Mouse (Mus musculus) left cerebral cortex, adult 11 months (tissue): ENCODE data around the gene Hectd1.

Source experiments
- DNase-seq: peaks from one replicate; pipeline ENCODE4 v3.0.0; 2022; ENCODE audit warnings: low spot score

Gene Hectd1

GRCm38 (mm10) chr12:51767454-51767853, 61.9 kb downstream of the Hectd1 start:
- DNase-seq = no peak

- no peak for DNase-seq
These were observed 70.0 kb downstream of the Hectd1 start for GRCm38 (mm10) chr12:51759374-51759773.

- DNase-seq = no peak
These were observed 72.8 kb downstream of the Hectd1 start for GRCm38 (mm10) chr12:51756599-51756961.

GRCm38 (mm10) chr12:51755938-51756598, 73.3 kb downstream of the Hectd1 start:
- no peak for DNase-seq

- no peak for DNase-seq
These were observed 82.0 kb downstream of the Hectd1 start for GRCm38 (mm10) chr12:51747348-51747747.

- DNase-seq = no peak
These were observed 84.4 kb downstream of the Hectd1 start for GRCm38 (mm10) chr12:51744957-51745356.

GRCm38 (mm10) chr12:51741690-51742089, 87.6 kb downstream of the Hectd1 start:
- no peak for DNase-seq

GRCm38 (mm10) chr12:51736807-51737206, 92.5 kb downstream of the Hectd1 start:
- no peak for DNase-seq

GRCm38 (mm10) chr12:51736381-51736780, 93.0 kb downstream of the Hectd1 start:
- DNase-seq = no peak

- no peak for DNase-seq
These were observed 93.5 kb downstream of the Hectd1 start for GRCm38 (mm10) chr12:51735840-51736271.

GRCm38 (mm10) chr12:51734605-51735211, 94.6 kb downstream of the Hectd1 start:
- no peak for DNase-seq

- DNase-seq = no peak
These were observed 99.5 kb downstream of the Hectd1 start for GRCm38 (mm10) chr12:51729827-51730226.

GRCm38 (mm10) chr12:51729058-51729457, 100.3 kb downstream of the Hectd1 start:
- DNase-seq = no peak

GRCm38 (mm10) chr12:51721836-51722235, 107.5 kb downstream of the Hectd1 start:
- DNase-seq = no peak

- no peak for DNase-seq
These were observed 110.7 kb downstream of the Hectd1 start for GRCm38 (mm10) chr12:51718617-51719016.

- DNase-seq = no peak
These were observed 116.7 kb downstream of the Hectd1 start for GRCm38 (mm10) chr12:51712685-51713084.

- DNase-seq = no peak
These were observed 119.2 kb downstream of the Hectd1 start for GRCm38 (mm10) chr12:51710154-51710553.

- DNase-seq = no peak
These were observed 119.6 kb downstream of the Hectd1 start for GRCm38 (mm10) chr12:51709741-51710140.

- DNase-seq = peak; percentile 64
These were observed 120.2 kb downstream of the Hectd1 start for GRCm38 (mm10) chr12:51708941-51709686.

GRCm38 (mm10) chr12:51706673-51707235, 122.6 kb downstream of the Hectd1 start:
- DNase-seq = no peak

GRCm38 (mm10) chr12:51705778-51706177, 123.6 kb downstream of the Hectd1 start:
- no peak for DNase-seq

GRCm38 (mm10) chr12:51704572-51704971, 124.8 kb downstream of the Hectd1 start:
- DNase-seq = no peak

- DNase-seq = no peak
These were observed 125.5 kb downstream of the Hectd1 start for GRCm38 (mm10) chr12:51703859-51704258.
